24 mouse cellular contexts compared by ENCODE assay signal in genomic region chr2:18855246-18855645, GRCm38 (mm10).
"Had no signal": no experiment of that assay in that cellular context is flagged by ENCODE, and none has a peak within 500 bp of the region (broad histone marks: within the 10 kb centered on the region; RNA-seq: fewer than 3 reads in every experiment).

No protein-coding gene starts in this region.

- H3K27ac ChIP-seq: gastrocnemius, adult 2 months; heart, embryonic 10.5 days; hindbrain, embryonic 10.5 days; hindbrain, embryonic 13.5 days; hindbrain, embryonic 15.5 days; kidney, postnatal 0 days; layer of hippocampus, adult 2 months; left cerebral cortex, adult 2 months; limb, embryonic 10.5 days; limb, embryonic 12.5 days; liver, embryonic 13.5 days had no signal

- H3K27me3 ChIP-seq: heart, embryonic 12.5 days; hindbrain, embryonic 15.5 days; liver, embryonic 13.5 days had no signal

- H3K9ac ChIP-seq: heart, embryonic 12.5 days; hindbrain, embryonic 13.5 days; hindbrain, embryonic 15.5 days; limb, embryonic 12.5 days; liver, embryonic 13.5 days had no signal

- H3K4me3 ChIP-seq: gastrocnemius, adult 2 months; heart, embryonic 10.5 days; heart, embryonic 12.5 days; hindbrain, embryonic 10.5 days; hindbrain, embryonic 13.5 days; hindbrain, embryonic 15.5 days; layer of hippocampus, adult 2 months; left cerebral cortex, adult 2 months; limb, embryonic 10.5 days; limb, embryonic 12.5 days; liver, embryonic 13.5 days had no signal

- DNase-seq: gastrocnemius, adult 2 months; gastrocnemius, postnatal 10 days; gastrocnemius, postnatal 25 days; heart, postnatal 10 days; heart, postnatal 4 days; kidney, adult 18-20 months; kidney, adult 8-10 months; kidney, postnatal 14 days; kidney, postnatal 4 days; liver; liver, embryonic 13.5 days had no signal

- ATAC-seq: inflammation-experienced regulatory T-cells, adult 6 months; intestine, postnatal 0 days had no signal

- H3K36me3 ChIP-seq: hindbrain, embryonic 13.5 days; hindbrain, embryonic 15.5 days; limb, embryonic 12.5 days had no signal

- H3K9me3 ChIP-seq: heart, embryonic 10.5 days; heart, embryonic 12.5 days; hindbrain, embryonic 10.5 days; hindbrain, embryonic 13.5 days; hindbrain, embryonic 15.5 days; limb, embryonic 10.5 days; limb, embryonic 12.5 days; liver, embryonic 13.5 days had no signal

- H3K4me2 ChIP-seq: heart, embryonic 12.5 days; hindbrain, embryonic 13.5 days; hindbrain, embryonic 15.5 days; limb, embryonic 12.5 days; liver, embryonic 11.5 days; liver, embryonic 13.5 days had no signal

- H3K4me1 ChIP-seq: hindbrain, embryonic 15.5 days had no signal
